Mouse (Mus musculus) brain, adult 2 months (tissue): ENCODE data around the gene Inpp5a.
"Not testable (repeated sequence)": the region's sequence is repeated elsewhere in the genome, so short reads cannot be mapped to it uniquely, and the experiment has no call there.

Experiments
- DNase-seq: peaks from one replicate; pipeline ENCODE4 v3.0.0; 2011; ENCODE audit warnings: low read depth, low spot score

The Inpp5a gene

GRCm38 (mm10) chr7:139399572-139399971, 10.7 kb downstream of the Inpp5a start:
- no peak for DNase-seq

GRCm38 (mm10) chr7:139399977-139400685, 11.2 kb downstream of the Inpp5a start:
- DNase-seq: no peak

- no peak for DNase-seq
Measured at GRCm38 (mm10) chr7:139400926-139401325, 12.0 kb downstream of the Inpp5a start.

- no peak for DNase-seq
Measured at GRCm38 (mm10) chr7:139401791-139402190, 12.9 kb downstream of the Inpp5a start.

- DNase-seq: no peak
Measured at GRCm38 (mm10) chr7:139402721-139403120, 13.8 kb downstream of the Inpp5a start.

- DNase-seq: no peak
Measured at GRCm38 (mm10) chr7:139406581-139406980, 17.7 kb downstream of the Inpp5a start.

- DNase-seq: peak; percentile 96
Measured at GRCm38 (mm10) chr7:139407966-139408365, 19.1 kb downstream of the Inpp5a start.

- DNase-seq: no peak
Measured at GRCm38 (mm10) chr7:139409903-139410302, 21.0 kb downstream of the Inpp5a start.

GRCm38 (mm10) chr7:139412223-139412950, 23.5 kb downstream of the Inpp5a start:
- DNase-seq: no peak

GRCm38 (mm10) chr7:139413400-139413799, 24.5 kb downstream of the Inpp5a start:
- no peak for DNase-seq

GRCm38 (mm10) chr7:139415616-139416225, 26.8 kb downstream of the Inpp5a start:
- peak; percentile 90 for DNase-seq

- no peak for DNase-seq
Measured at GRCm38 (mm10) chr7:139418371-139418770, 29.5 kb downstream of the Inpp5a start.

GRCm38 (mm10) chr7:139422827-139423226, 33.9 kb downstream of the Inpp5a start:
- peak; percentile 81 for DNase-seq

- peak; percentile 56 for DNase-seq
Measured at GRCm38 (mm10) chr7:139434095-139434830, 45.4 kb downstream of the Inpp5a start.

GRCm38 (mm10) chr7:139434931-139435330, 46.0 kb downstream of the Inpp5a start:
- DNase-seq: not testable (repeated sequence)

- no peak for DNase-seq
Measured at GRCm38 (mm10) chr7:139435749-139436148, 46.8 kb downstream of the Inpp5a start.

- DNase-seq: no peak
Measured at GRCm38 (mm10) chr7:139436951-139437350, 48.0 kb downstream of the Inpp5a start.

- no peak for DNase-seq
Measured at GRCm38 (mm10) chr7:139437471-139437870, 48.6 kb downstream of the Inpp5a start.

GRCm38 (mm10) chr7:139437926-139438600, 49.2 kb downstream of the Inpp5a start:
- peak; percentile 89 for DNase-seq

GRCm38 (mm10) chr7:139438601-139438945, 49.7 kb downstream of the Inpp5a start:
- DNase-seq: no peak

GRCm38 (mm10) chr7:139439031-139439430, 50.1 kb downstream of the Inpp5a start:
- no peak for DNase-seq
